Mouse (Mus musculus) frontal cortex, adult 2 months (tissue): ENCODE measurements at regions not wholly inside any gene's neighbourhood (a gene's known extent, or its start where the extent isn't known, plus 50 kb on each side); places are given as distances from the start of the nearest gene placed in this dataset.

Experiments used
- DNase-seq, 2 experiments: peaks; one replicate each; pipeline ENCODE4 v3.0.0; 2022; ENCODE audit warnings: low spot score in 1 of 2; ENCODE audit errors: extremely low spot score in 1 of 2

- no peak for DNase-seq
Measured at GRCm38 (mm10) chr7:69398299-69398698, 649.3 kb upstream of the Arrdc4 start.

- DNase-seq: peak in 1 of 2 experiments; percentile 9
Measured at GRCm38 (mm10) chr7:69396868-69397267, 647.8 kb upstream of the Arrdc4 start.
